8 mouse cellular contexts compared by ENCODE assay signal in the genomic region with DNA sequence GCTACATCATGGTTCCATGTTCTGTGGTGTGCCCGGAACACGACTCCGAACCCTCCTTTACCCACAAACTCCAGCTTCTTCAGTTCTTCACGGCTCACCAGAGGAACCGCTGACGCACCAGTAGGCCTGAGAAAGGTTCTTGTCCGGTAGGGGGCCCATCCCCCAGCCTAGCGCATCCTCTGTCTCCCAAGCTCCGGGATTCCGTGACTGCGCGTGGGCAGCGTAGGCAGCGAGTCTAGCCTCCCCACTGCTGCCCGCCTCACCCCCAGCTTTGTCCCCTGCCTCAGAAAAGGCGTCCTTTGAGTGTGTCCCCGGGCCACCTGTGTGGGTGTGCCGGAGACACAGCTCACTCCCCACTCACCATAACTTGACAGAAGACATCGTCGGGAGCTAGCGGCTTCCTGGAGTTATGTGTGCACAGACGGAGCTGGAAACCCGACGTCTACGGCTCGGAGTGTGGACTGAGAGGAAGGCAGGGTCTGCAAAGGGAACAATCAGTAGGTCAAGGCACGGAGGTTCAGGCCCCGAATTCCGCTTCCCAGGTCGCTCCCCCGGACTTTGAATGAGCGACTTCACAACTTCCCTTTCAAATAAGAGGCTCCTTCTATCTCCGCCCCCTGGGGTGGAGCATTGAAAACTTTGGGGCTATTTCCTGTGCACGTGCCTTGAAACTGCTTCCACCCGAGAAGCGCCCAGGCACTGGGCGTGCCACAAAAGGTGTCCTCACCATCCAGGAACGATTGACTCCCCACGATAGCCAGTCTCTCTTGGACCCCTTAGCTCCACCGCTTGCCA. TPM values are rescaled to one million over a fixed set of nuclear protein-coding genes. Genes with fewer than 3 reads are reported as not detected.
DNase-seq lines count a peak whose midpoint lies in the region; ATAC-seq lines count a peak whose summit lies in the region.

Gene Ripk3 (minus strand): TSS at position 610 of the 795 bp plus-strand sequence.

- 4% methylated on average over 40 of the region's 40 CpGs for WGBS in kidney, embryonic 14.5 days

- H3K4me1 ChIP-seq in brown adipose tissue, adult 24 weeks (ENCODE audit: control insufficient read depth, insufficient read depth, insufficient read length, low read length): peaks cover 5% of the 10 kb centered on the region
- peaks cover 7% of the 10 kb centered on the region for H3K4me1 ChIP-seq in kidney, embryonic 14.5 days (ENCODE audit: control insufficient read depth, insufficient read depth, low read length)

- peak within 1 kb of the TSS; percentile 18 for H3K27ac ChIP-seq in brown adipose tissue, adult 24 weeks (replicated peaks; ENCODE audit: low read depth, low read length)
- H3K27ac ChIP-seq in kidney, embryonic 14.5 days (ENCODE audit: low read depth, low read length): no peak within 1 kb of the TSS

- peak within 1 kb of the TSS; percentile 52 for H3K4me2 ChIP-seq in kidney, embryonic 14.5 days (replicated peaks; ENCODE audit: low read depth, low read length)

- peak within 1 kb of the TSS; percentile 40; the same call in 1 of the 2 replicates for H3K9ac ChIP-seq in kidney, embryonic 14.5 days (ENCODE audit: low read depth, low read length)

- H3K9me3 ChIP-seq in kidney, embryonic 14.5 days (ENCODE audit: control insufficient read depth, low read length): no peaks in the 10 kb centered on the region

- DNase-seq in adrenal gland, postnatal 10 days: peak; percentile 55
- DNase-seq in adrenal gland, postnatal 25 days: no peak
- peak; percentile 62 to 63 for DNase-seq in heart, adult 9 months (ENCODE audit: low spot score in 2 of 2)
- peak; percentile 79 for DNase-seq in lung, postnatal 10 days
- DNase-seq in spleen, adult 18-20 months: peak; percentile 60 to 72
- no peak for DNase-seq in layer of hippocampus, postnatal 36 days

- no peaks in the 10 kb centered on the region for H3K36me3 ChIP-seq in kidney, embryonic 14.5 days (ENCODE audit: control insufficient read depth, insufficient read depth, low read length)

- no peaks in the 10 kb centered on the region for H3K27me3 ChIP-seq in kidney, embryonic 14.5 days (ENCODE audit: control insufficient read depth, insufficient read depth, low read length)

- peak; percentile 24; the same call in 1 of the 2 replicates for ATAC-seq in kidney, embryonic 14.5 days (ENCODE audit: low FRiP score, low TSS enrichment)

- H3K4me3 ChIP-seq in brown adipose tissue, adult 24 weeks (ENCODE audit: insufficient read depth, low read depth, low read length): peak within 1 kb of the TSS; percentile 58
- peak within 1 kb of the TSS; percentile 45 for H3K4me3 ChIP-seq in kidney, embryonic 14.5 days (ENCODE audit: low read length)

RNA-seq across cellular contexts. Expression of gene Ripk3, which starts in this region (rescaled TPM):
- total RNA-seq in adrenal gland, postnatal 10 days (2021): 1 to 10 TPM; 8.3 to 9.1 TPM
- 2.9 and 3.6 TPM in 2 replicates for total RNA-seq in adrenal gland, postnatal 25 days (2021)
- 3.7 and 5.0 TPM in 2 replicates for polyA plus RNA-seq in brown adipose tissue, adult 24 weeks (2012; ENCODE audit: insufficient read depth, insufficient read length, missing spikeins)
- polyA plus RNA-seq in kidney, embryonic 14.5 days (2014; fragmentation: Nextera tagmentation; extraction: Ambion mirVana): 38.1 and 43.3 TPM in 2 replicates
- 1 to 10 TPM; 1.1 to 1.9 TPM for total RNA-seq in layer of hippocampus, postnatal 36 days (2021)

Comparison
In these comparisons a context has a peak if more than half of its experiments do, and no peak if none do; other contexts are left out.
1. DNase-seq: peak in adrenal gland, postnatal 10 days (single experiment), heart, adult 9 months (2 of 2), lung, postnatal 10 days (single experiment) and spleen, adult 18-20 months (2 of 2); none in adrenal gland, postnatal 25 days (single experiment) and layer of hippocampus, postnatal 36 days (0 of 2).